Mouse (Mus musculus): Measurements from ENCODE around the gene Samsn1.
A peak's percentile ranks its signal among the peaks of the same experiment; 100 is the strongest.
"Not testable (repeated sequence)": the region's sequence is repeated elsewhere in the genome, so short reads cannot be mapped to it uniquely, and the experiment has no call there.

The Samsn1 gene

GRCm38 (mm10) chr16:75875896-75876295 is 146.2 kb downstream of the Samsn1 start:
- DNase-seq (ENCODE audit: low spot score): peak; percentile 8

- DNase-seq (ENCODE audit: low spot score): no peak
Measured at GRCm38 (mm10) chr16:75874508-75874907, 147.6 kb downstream of the Samsn1 start.

GRCm38 (mm10) chr16:75872241-75872640 is 149.8 kb downstream of the Samsn1 start:
- DNase-seq (ENCODE audit: low spot score): no peak

- DNase-seq (ENCODE audit: low spot score): no peak
Measured at GRCm38 (mm10) chr16:75867400-75867799, 154.7 kb downstream of the Samsn1 start.

GRCm38 (mm10) chr16:75865505-75865904 is 156.6 kb downstream of the Samsn1 start:
- no peak for DNase-seq (ENCODE audit: low spot score)

- DNase-seq (ENCODE audit: low spot score): no peak
Measured at GRCm38 (mm10) chr16:75864673-75865072, 157.4 kb downstream of the Samsn1 start.

- DNase-seq (ENCODE audit: low spot score): no peak
Measured at GRCm38 (mm10) chr16:75856343-75856742, 165.7 kb downstream of the Samsn1 start.

- DNase-seq (ENCODE audit: low spot score): no peak
Measured at GRCm38 (mm10) chr16:75855402-75855801, 166.7 kb downstream of the Samsn1 start.

GRCm38 (mm10) chr16:75853556-75854271 is 168.4 kb downstream of the Samsn1 start:
- no peak for DNase-seq (ENCODE audit: low spot score)

GRCm38 (mm10) chr16:75852485-75852884 is 169.6 kb downstream of the Samsn1 start:
- no peak for DNase-seq (ENCODE audit: low spot score)

GRCm38 (mm10) chr16:75849039-75849438 is 173.0 kb downstream of the Samsn1 start:
- no peak for DNase-seq (ENCODE audit: low spot score)

- no peak for DNase-seq (ENCODE audit: low spot score)
Measured at GRCm38 (mm10) chr16:75843653-75844062, 178.4 kb downstream of the Samsn1 start.

GRCm38 (mm10) chr16:75843031-75843430 is 179.1 kb downstream of the Samsn1 start:
- no peak for DNase-seq (ENCODE audit: low spot score)

GRCm38 (mm10) chr16:75842569-75842968 is 179.5 kb downstream of the Samsn1 start:
- no peak for DNase-seq (ENCODE audit: low spot score)

GRCm38 (mm10) chr16:75837728-75838451 is 184.2 kb downstream of the Samsn1 start:
- no peak for DNase-seq (ENCODE audit: low spot score)

GRCm38 (mm10) chr16:75831390-75831789 is 190.7 kb downstream of the Samsn1 start:
- peak; percentile 22 for DNase-seq (ENCODE audit: low spot score)

- not testable (repeated sequence) for DNase-seq (ENCODE audit: low spot score)
Measured at GRCm38 (mm10) chr16:75826949-75827348, 195.1 kb downstream of the Samsn1 start.

- no peak for DNase-seq (ENCODE audit: low spot score)
Measured at GRCm38 (mm10) chr16:75826498-75826897, 195.6 kb downstream of the Samsn1 start.

GRCm38 (mm10) chr16:75823226-75823625 is 198.9 kb downstream of the Samsn1 start:
- no peak for DNase-seq (ENCODE audit: low spot score)

GRCm38 (mm10) chr16:75820963-75821362 is 201.1 kb downstream of the Samsn1 start:
- DNase-seq (ENCODE audit: low spot score): no peak

Measured in adipocyte (in vitro differentiated cells).